Mouse (Mus musculus) CH12.LX (cell line): ENCODE results near the gene Olfr1413. TPM values are rescaled to one million over a fixed set of nuclear protein-coding genes. Genes with fewer than 3 reads are reported as not detected.

Source experiments
- DNase-seq: peaks from one replicate; pipeline ENCODE4 v3.0.0-alpha.2; 2013; ENCODE audit errors: extremely low read depth
- H3K27ac ChIP-seq: 2 replicates; pipeline ENCODE4 v1.5.1; 2012; ENCODE audit warnings: low read depth, mild to moderate bottlenecking, control low read depth, moderate library complexity; ENCODE audit not compliant: insufficient read depth
- H3K27me3 ChIP-seq: replicated peaks from 2 replicates; pipeline ENCODE3; 2012; ENCODE audit warnings: inconsistent platforms
- H3K36me3 ChIP-seq, 2 experiments: replicated peaks in 1 of 2; 2 replicates each; pipeline versions ENCODE3 to v1.6.1; 2012; ENCODE audit warnings: inconsistent platforms in 1 of 2, low read length in 1 of 2, mild to moderate bottlenecking in 1 of 2, mixed read lengths in 1 of 2, moderate library complexity in 1 of 2; ENCODE audit not compliant: control insufficient read depth in 1 of 2, insufficient read depth in 1 of 2
- H3K4me1 ChIP-seq, 2 experiments: 2 replicates each; pipeline ENCODE4 v1.6.1; 2012; ENCODE audit warnings: inconsistent platforms in 1 of 2, moderate library complexity in 1 of 2; ENCODE audit not compliant: insufficient read depth in 2 of 2, control insufficient read depth in 1 of 2
- H3K4me2 ChIP-seq: 2 replicates; pipeline ENCODE4 v1.6.1; 2012; ENCODE audit warnings: low read depth, mild to moderate bottlenecking, control low read depth; ENCODE audit not compliant: poor library complexity, insufficient read depth, severe bottlenecking
- H3K4me3 ChIP-seq, 3 experiments: fragments of 150-350 bp in 1 of 3; sonication (generic) in 1 of 3; replicated peaks in 1 of 3; 2 replicates each; pipeline versions ENCODE3 to v1.5.1; 2011 to 2012; ENCODE audit warnings: low read depth in 2 of 3, low read length in 2 of 3, mild to moderate bottlenecking in 2 of 3, moderate library complexity in 2 of 3, control low read depth in 1 of 3, improper control_type of control experiment in 1 of 3, inconsistent platforms in 1 of 3, mixed read lengths in 1 of 3; ENCODE audit not compliant: poor library complexity in 1 of 3
- H3K79me2 ChIP-seq: replicated peaks from 2 replicates; pipeline ENCODE4 v1.6.1; 2012; ENCODE audit warnings: mild to moderate bottlenecking, moderate library complexity; ENCODE audit not compliant: control insufficient read depth, poor library complexity, insufficient read depth, severe bottlenecking; ENCODE audit errors: extremely low read depth
- H3K9ac ChIP-seq: 2 replicates; pipeline ENCODE4 v1.6.1; 2012; ENCODE audit warnings: low read depth, mild to moderate bottlenecking, control low read depth, moderate library complexity; ENCODE audit not compliant: insufficient read depth
- H3K9me3 ChIP-seq: replicated peaks from 2 replicates; pipeline ENCODE3; 2012; ENCODE audit warnings: low read length, inconsistent platforms, mixed read lengths
- BHLHE40 ChIP-seq: IDR thresholded peaks from 2 replicates; pipeline ENCODE4 v1.6.1; 2011; ENCODE audit warnings: mild to moderate bottlenecking, low read depth, low read length, improper control_type of control experiment
- CHD1 ChIP-seq: IDR thresholded peaks from 2 replicates; pipeline ENCODE4 v1.6.1; 2012; ENCODE audit warnings: low read depth, low read length, improper control_type of control experiment, inconsistent platforms
- CHD2 ChIP-seq: IDR thresholded peaks from 2 replicates; pipeline ENCODE4 v1.6.1; 2011; ENCODE audit warnings: low read length, improper control_type of control experiment
- CTCF ChIP-seq, 2 experiments: IDR thresholded peaks in 1 of 2; conservative IDR thresholded peaks in 1 of 2; 2 replicates each; pipeline ENCODE4 v1.5.1; 2011 to 2012; ENCODE audit warnings: low read depth in 2 of 2, low read length in 2 of 2, improper control_type of control experiment in 1 of 2, inconsistent platforms in 1 of 2, mild to moderate bottlenecking in 1 of 2, moderate library complexity in 1 of 2
- E2F4 ChIP-seq: IDR thresholded peaks from 2 replicates; pipeline ENCODE4 v1.6.1; 2011; ENCODE audit warnings: low read depth, low read length, improper control_type of control experiment; ENCODE audit not compliant: insufficient replicate concordance
- ELF1 ChIP-seq: IDR thresholded peaks from 2 replicates; pipeline ENCODE4 v1.6.1; 2014; ENCODE audit warnings: low read depth, mild to moderate bottlenecking, inconsistent platforms, low read length, improper control_type of control experiment
- EP300 ChIP-seq: IDR thresholded peaks from 2 replicates; pipeline ENCODE4 v1.6.1; 2011; ENCODE audit warnings: low read length, improper control_type of control experiment
- ETS1 ChIP-seq: conservative IDR thresholded peaks from 2 replicates; pipeline ENCODE4 v1.6.1; 2012; ENCODE audit warnings: low read depth, mild to moderate bottlenecking, inconsistent platforms, low read length, improper control_type of control experiment, moderate library complexity
- GABPA ChIP-seq: IDR thresholded peaks from 2 replicates; pipeline ENCODE4 v1.6.1; 2012; ENCODE audit warnings: low read depth, low read length, improper control_type of control experiment, inconsistent platforms; ENCODE audit not compliant: insufficient replicate concordance
- HCFC1 ChIP-seq: IDR thresholded peaks from 2 replicates; pipeline ENCODE4 v1.6.1; 2012; ENCODE audit warnings: low read depth, mild to moderate bottlenecking, inconsistent platforms, low read length, improper control_type of control experiment
- MAX ChIP-seq: IDR thresholded peaks from 2 replicates; pipeline ENCODE4 v1.6.1; 2011; ENCODE audit warnings: low read length, improper control_type of control experiment
- MAZ ChIP-seq: IDR thresholded peaks from 2 replicates; pipeline ENCODE4 v1.6.1; 2012; ENCODE audit warnings: low read depth, mild to moderate bottlenecking, inconsistent platforms, low read length, improper control_type of control experiment, moderate library complexity
- MXI1 ChIP-seq: IDR thresholded peaks from 2 replicates; pipeline ENCODE4 v1.6.1; 2011; ENCODE audit warnings: mild to moderate bottlenecking, low read depth, low read length, improper control_type of control experiment
- NELFE ChIP-seq: IDR thresholded peaks from 2 replicates; pipeline ENCODE4 v1.6.1; 2011; ENCODE audit warnings: low read depth, low read length, improper control_type of control experiment
- NRF1 ChIP-seq: IDR thresholded peaks from 2 replicates; pipeline ENCODE4 v1.6.1; 2014; ENCODE audit warnings: low read depth, mild to moderate bottlenecking, inconsistent platforms, low read length, improper control_type of control experiment, moderate library complexity
- PAX5 ChIP-seq: IDR thresholded peaks from 2 replicates; pipeline ENCODE4 v1.6.1; 2012; ENCODE audit warnings: low read length, inconsistent platforms, mixed read lengths
- POLR2AphosphoS2 ChIP-seq: IDR thresholded peaks from 2 replicates; pipeline ENCODE4 v1.6.1; 2011; ENCODE audit warnings: low read depth, low read length, improper control_type of control experiment
- RAD21 ChIP-seq: IDR thresholded peaks from 2 replicates; pipeline ENCODE4 v1.6.1; 2011; ENCODE audit warnings: low read depth, mild to moderate bottlenecking, low read length, improper control_type of control experiment, moderate library complexity
- RCOR1 ChIP-seq: conservative IDR thresholded peaks from 2 replicates; pipeline ENCODE4 v1.6.1; 2012; ENCODE audit warnings: low read depth, mild to moderate bottlenecking, inconsistent platforms, low read length, improper control_type of control experiment
- SMC3 ChIP-seq: IDR thresholded peaks from 2 replicates; pipeline ENCODE4 v1.6.1; 2011; ENCODE audit warnings: low read depth, low read length, improper control_type of control experiment
- TCF12 ChIP-seq: IDR thresholded peaks from 2 replicates; pipeline ENCODE4 v1.6.1; 2014; ENCODE audit warnings: low read depth, mild to moderate bottlenecking, inconsistent platforms, low read length, improper control_type of control experiment
- UBTF ChIP-seq: IDR thresholded peaks from 2 replicates; pipeline ENCODE4 v1.6.1; 2012; ENCODE audit warnings: low read depth, mild to moderate bottlenecking, inconsistent platforms, low read length, improper control_type of control experiment, moderate library complexity
- USF1 ChIP-seq: IDR thresholded peaks from 2 replicates; pipeline ENCODE4 v1.6.1; 2014; ENCODE audit warnings: low read depth, mild to moderate bottlenecking, inconsistent platforms, low read length, improper control_type of control experiment
- USF2 ChIP-seq: conservative IDR thresholded peaks from 2 replicates; pipeline ENCODE4 v1.6.1; 2011; ENCODE audit warnings: low read depth, low read length, improper control_type of control experiment
- ZKSCAN1 ChIP-seq: IDR thresholded peaks from 2 replicates; pipeline ENCODE4 v1.6.1; 2012; ENCODE audit warnings: low read depth, inconsistent platforms, low read length, improper control_type of control experiment, borderline replicate concordance
- ZNF384 ChIP-seq: IDR thresholded peaks from 2 replicates; pipeline ENCODE4 v1.6.1; 2012; ENCODE audit warnings: low read depth, low read length, improper control_type of control experiment, inconsistent platforms
- dilution Hi-C: fragments of 300-500 bp; cut with MboI; formaldehyde crosslinking; loops from 2 replicates; pipeline ENCODE4 v1.14.3; 2020; ENCODE audit warnings: low sequenced_read_pairs; ENCODE audit not compliant: extremely low pct_unique_long_range_greater_than_20kb, extremely low pct_ligation_motif_present
- in situ Hi-C: fragments of 300-500 bp; cut with MboI; formaldehyde crosslinking; loops from 3 replicates; pipeline ENCODE4 v1.14.3; 2019; ENCODE audit warnings: low sequenced_read_pairs, low pct_ligation_motif_present, low pct_unique_long_range_greater_than_20kb, mixed read lengths
- polyA plus RNA-seq: library from polyadenylated mRNA; unstranded; fragments of >175 nt; gene quantifications from 2 replicates; pipeline ENCODE4 v1.2.1, GENCODE M21; 2012; ENCODE audit warnings: low read depth; ENCODE audit not compliant: insufficient read length
- total RNA-seq, 2 experiments: library from RNA; depleted of rRNA; stranded (reverse); fragments of 300-350 nt in 1 of 2; fragments of >200 nt in 1 of 2; gene quantifications; 2 replicates each; pipeline ENCODE4 v1.2.3; 2012 to 2014

Olfr1413 gene
- total and polyA plus RNA-seq, 3 experiments: not detected

DNA sequence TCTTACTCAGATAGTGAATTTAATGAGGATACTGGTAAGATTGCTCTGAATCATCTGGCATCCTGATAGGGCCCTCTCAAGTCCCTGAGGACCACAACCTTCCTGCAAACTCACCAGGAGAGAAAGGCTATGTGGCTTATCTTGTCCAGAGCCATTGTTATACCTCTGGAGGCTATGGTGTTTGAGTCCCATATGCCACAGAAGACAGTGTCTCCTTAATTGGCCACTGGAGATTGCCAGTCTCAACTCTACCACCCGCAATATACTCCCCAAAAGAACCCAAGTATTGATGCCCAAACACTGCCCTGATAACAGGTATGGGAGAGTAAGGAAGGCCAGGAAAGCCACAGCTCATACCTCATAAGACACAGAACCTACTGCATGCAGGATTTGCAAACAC, 34.4 kb downstream of the Olfr1413 start, which contains the start of gene Olfr1410:
Gene Olfr1410, plus strand, starts transcription at position 301 of the 400 bp plus-strand sequence.
- Histone ChIP-seq H3K4me1 (peaks cover 0 to 2% of the 10 kb centered on the region in 2 experiments; a peak in 1 of 4 replicates), H3K9ac (no peak within 1 kb of the TSS), H3K4me2 (no peak within 1 kb of the TSS), H3K27me3 (peaks cover 94% of the 10 kb centered on the region), H3K9me3 (peaks cover 5% of the 10 kb centered on the region), H3K27ac (no peak within 1 kb of the TSS), H3K4me3 (no peak within 1 kb of the TSS), H3K36me3 (no peaks in the 10 kb centered on the region), H3K79me2 (no peaks in the 10 kb centered on the region)
- no peak for DNase-seq
- TF ChIP-seq ZKSCAN1: no peak
- no peak for TF ChIP-seq RAD21
- no peak for TF ChIP-seq NRF1
- TF ChIP-seq E2F4: no peak
- TF ChIP-seq HCFC1: no peak
- TF ChIP-seq ZNF384: no peak
- no peak for TF ChIP-seq POLR2AphosphoS2
- TF ChIP-seq BHLHE40: no peak
- no peak for TF ChIP-seq CHD1
- TF ChIP-seq MXI1: no peak
- TF ChIP-seq SMC3: no peak
- TF ChIP-seq RCOR1: no peak
- TF ChIP-seq PAX5: no peak
- no peak for TF ChIP-seq ETS1
- TF ChIP-seq USF1: no peak
- TF ChIP-seq EP300: no peak
- TF ChIP-seq USF2: no peak
- no peak for TF ChIP-seq MAZ
- no peak for TF ChIP-seq CHD2
- dilution Hi-C loops: no loop called here
- in situ Hi-C loops: loop anchor here (10.0 kb wide), 1 partner anchor 691 kb away; no protein-coding TSS in a partner anchor

DNA sequence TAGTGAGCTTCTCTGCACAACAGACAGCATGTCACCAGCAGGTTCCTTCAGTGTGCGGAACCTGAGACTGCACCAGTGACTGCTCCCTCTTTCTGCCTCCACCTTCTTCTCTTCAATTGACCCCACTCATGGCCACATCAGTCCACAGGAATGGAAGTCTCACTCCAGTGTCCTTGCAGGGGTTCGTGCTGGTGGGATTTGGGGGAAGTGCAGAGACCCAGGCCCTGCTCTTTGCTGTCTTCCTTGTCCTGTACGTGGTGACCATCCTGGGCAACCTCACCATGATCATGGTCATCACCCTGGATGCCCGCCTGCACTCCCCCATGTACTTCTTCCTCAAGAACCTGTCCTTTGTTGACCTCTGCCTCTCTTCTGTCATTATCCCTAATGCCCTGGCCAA, 36.6 kb downstream of the Olfr1413 start:
- H3K27me3 ChIP-seq: peaks cover 90% of the 10 kb centered on the region
- no peaks in the 10 kb centered on the region for H3K36me3 ChIP-seq
- peaks cover 0 to 2% of the 10 kb centered on the region in 2 experiments; a peak in 1 of 4 replicates for H3K4me1 ChIP-seq
- no peaks in the 10 kb centered on the region for H3K79me2 ChIP-seq
- no peak for DNase-seq
- dilution Hi-C loops (no loop called here), in situ Hi-C loops (loop anchor here (10.0 kb wide), 1 partner anchor 693 kb away; no protein-coding TSS in a partner anchor)
- H3K9me3 ChIP-seq: peaks cover 6% of the 10 kb centered on the region
- H3K4me3 ChIP-seq: no peak overlapping the region
- H3K27ac ChIP-seq: no peak overlapping the region
- TF ChIP-seq CTCF (conservative IDR thresholded peaks at IDR 0.05 in 1 of 2, IDR thresholded peaks at IDR 0.05 in 1 of 2; ENCODE audit: low read depth in 2 of 2, low read length in 2 of 2) (no peak), NELFE (no peak), BHLHE40 (no peak), UBTF (no peak), USF2 (no peak), RCOR1 (no peak), MAZ (no peak), MAX (no peak), GABPA (no peak), TCF12 (no peak), ELF1 (no peak)
- TF ChIP-seq, all 38 proteins: peak for 0
- no peak overlapping the region for H3K4me2 ChIP-seq
- H3K9ac ChIP-seq: no peak overlapping the region
